Mouse (Mus musculus) heart, adult 2 months (tissue): ENCODE data around the gene Itgam.

Experiments
- CTCF ChIP-seq: fragments of 200-600 bp; IDR thresholded peaks from 2 replicates; pipeline ENCODE4 v1.8.1; 2022; ENCODE audit warnings: antibody characterized with exemption, mild to moderate bottlenecking, moderate library complexity
- EP300 ChIP-seq: fragments of 200-500 bp; IDR thresholded peaks from 2 replicates; pipeline ENCODE4 v1.6.1; 2011; ENCODE audit warnings: low read depth, low read length, control low read depth; ENCODE audit not compliant: insufficient read depth
- POLR2A ChIP-seq: fragments of 200-500 bp; IDR thresholded peaks from 2 replicates; pipeline ENCODE4 v1.6.1; 2011; ENCODE audit warnings: mild to moderate bottlenecking, low read depth, low read length, control low read depth; ENCODE audit not compliant: insufficient read depth

- no peak for TF ChIP-seq POLR2A
- no peak for TF ChIP-seq CTCF
- no peak for TF ChIP-seq EP300
Observed at GRCm38 (mm10) chr7:128024932-128025331, 37.5 kb upstream of the Itgam start.
